Mouse (Mus musculus) heart, adult 2 months (tissue): ENCODE results near the gene Nipa2. TPM values are rescaled to one million over a fixed set of nuclear protein-coding genes. Genes with fewer than 3 reads are reported as not detected.

Source experiments
- DNase-seq, 2 experiments: peaks; one replicate each; pipeline ENCODE4 v3.0.0; 2021
- H3K27ac ChIP-seq: fragments of 200-600 bp; 2 replicates; pipeline ENCODE4 v1.8.1; 2022
- H3K27me3 ChIP-seq: fragments of 200-500 bp; 2 replicates; pipeline ENCODE4 v1.6.1; 2012; ENCODE audit warnings: mild to moderate bottlenecking, low read length, inconsistent platforms, mixed read lengths; ENCODE audit not compliant: control insufficient read depth, insufficient read depth
- H3K36me3 ChIP-seq: fragments of 200-500 bp; 2 replicates; pipeline ENCODE4 v1.6.1; 2012; ENCODE audit warnings: low read length, inconsistent platforms; ENCODE audit not compliant: control insufficient read depth, insufficient read depth
- H3K4me1 ChIP-seq: fragments of 200-500 bp; 2 replicates; pipeline ENCODE4 v1.6.1; 2011; ENCODE audit warnings: low read length; ENCODE audit not compliant: control insufficient read depth, insufficient read depth
- H3K4me3 ChIP-seq: fragments of 200-600 bp; 2 replicates; pipeline ENCODE4 v1.8.1; 2022
- H3K79me2 ChIP-seq: fragments of 200-500 bp; replicated peaks from 2 replicates; pipeline ENCODE4 v1.6.1; 2012; ENCODE audit warnings: mild to moderate bottlenecking, inconsistent platforms, low read length, moderate library complexity, mixed read lengths; ENCODE audit not compliant: control insufficient read depth, insufficient read depth
- H3K9ac ChIP-seq: fragments of 200-500 bp; 2 replicates; pipeline ENCODE4 v1.6.1; 2012; ENCODE audit warnings: low read depth, mild to moderate bottlenecking, control low read depth, inconsistent platforms, low read length, mixed read lengths
- CTCF ChIP-seq: fragments of 200-600 bp; IDR thresholded peaks from 2 replicates; pipeline ENCODE4 v1.8.1; 2022; ENCODE audit warnings: antibody characterized with exemption, mild to moderate bottlenecking, moderate library complexity
- EP300 ChIP-seq: fragments of 200-500 bp; IDR thresholded peaks from 2 replicates; pipeline ENCODE4 v1.6.1; 2011; ENCODE audit warnings: low read depth, low read length, control low read depth; ENCODE audit not compliant: insufficient read depth
- POLR2A ChIP-seq: fragments of 200-500 bp; IDR thresholded peaks from 2 replicates; pipeline ENCODE4 v1.6.1; 2011; ENCODE audit warnings: mild to moderate bottlenecking, low read depth, low read length, control low read depth; ENCODE audit not compliant: insufficient read depth
- WGBS: fragments of 180-500 bp; shearing (Covaris S2); methylation state at CpG from one replicate; pipeline ENCODE4 v1.1.7; 2018; 5-methylcytosine and 5-hydroxymethylcytosine counted together
- intact Hi-C: fragments of 180-260 bp; cut with DNase I; formaldehyde crosslinking; loops from one replicate; pipeline ENCODE4 v1.15.1; 2025
- polyA plus RNA-seq: library from polyadenylated mRNA; depleted of rRNA; stranded (reverse); fragments of >200 nt; gene quantifications from 2 replicates; pipeline ENCODE4 v1.2.3, GENCODE M21; 2012
- total RNA-seq, 2 experiments: library from RNA; stranded (reverse); gene quantifications; 2 replicates each; pipeline ENCODE4 v1.2.3; 2021

Nipa2 gene
- total and polyA plus RNA-seq, 3 experiments = 6.9 to 39.4 (median 37.7) TPM

- no peaks in the 10 kb centered on the region for H3K79me2 ChIP-seq
- TF ChIP-seq POLR2A (no peak), EP300 (no peak), CTCF (no peak)
- H3K4me3 ChIP-seq = no peak overlapping the region
- H3K36me3 ChIP-seq = no peaks in the 10 kb centered on the region
- H3K27ac ChIP-seq = no peak overlapping the region
- H3K9ac ChIP-seq = no peak overlapping the region
- intact Hi-C loops = no loop called here
- H3K4me1 ChIP-seq = no peaks in the 10 kb centered on the region; the same call in 1 of the 2 replicates
- WGBS = 92% methylated on average over 2 of the region's 2 CpGs
- no peak for DNase-seq
- no peaks in the 10 kb centered on the region for H3K27me3 ChIP-seq
Measured at GRCm38 (mm10) chr7:55981511-55981910, 19.2 kb upstream of the Nipa2 start.

- DNase-seq = no peak
- H3K4me3 ChIP-seq = no peak overlapping the region
- H3K9ac ChIP-seq = no peak overlapping the region
- intact Hi-C loops = no loop called here
- H3K36me3 ChIP-seq = no peaks in the 10 kb centered on the region
- H3K4me1 ChIP-seq = no peaks in the 10 kb centered on the region
- no peaks in the 10 kb centered on the region for H3K79me2 ChIP-seq
- 91% methylated on average over 2 of the region's 2 CpGs for WGBS
- TF ChIP-seq EP300 (no peak), POLR2A (no peak), CTCF (peak; percentile 32)
- no peak overlapping the region for H3K27ac ChIP-seq
- H3K27me3 ChIP-seq = no peaks in the 10 kb centered on the region
Measured at GRCm38 (mm10) chr7:55974429-55974828, 12.2 kb upstream of the Nipa2 start.

GRCm38 (mm10) chr7:55969415-55969814 lies 7.1 kb upstream of the Nipa2 start:
- H3K27me3 ChIP-seq = no peaks in the 10 kb centered on the region
- DNase-seq = peak in 1 of 2 experiments; percentile 5
- WGBS = 63% methylated on average over 1 of the region's 1 CpGs
- no peaks in the 10 kb centered on the region for H3K79me2 ChIP-seq
- no peak overlapping the region for H3K4me3 ChIP-seq
- intact Hi-C loops = no loop called here
- H3K9ac ChIP-seq = no peak overlapping the region
- no peak overlapping the region for H3K27ac ChIP-seq
- TF ChIP-seq EP300 = no peak
- no peak for TF ChIP-seq CTCF
- no peak for TF ChIP-seq POLR2A
- H3K4me1 ChIP-seq = peaks cover 3% of the 10 kb centered on the region; the same call in 1 of the 2 replicates
- no peaks in the 10 kb centered on the region; the same call in 1 of the 2 replicates for H3K36me3 ChIP-seq

GRCm38 (mm10) chr7:55968258-55968901 lies 6.1 kb upstream of the Nipa2 start:
- DNase-seq = peak; percentile 24 to 26
- Histone ChIP-seq H3K4me3 (peak overlapping the region; percentile 31), H3K4me1 (peaks cover 3% of the 10 kb centered on the region; the same call in 1 of the 2 replicates), H3K27me3 (no peaks in the 10 kb centered on the region), H3K27ac (no peak overlapping the region), H3K79me2 (no peaks in the 10 kb centered on the region), H3K36me3 (no peaks in the 10 kb centered on the region; the same call in 1 of the 2 replicates), H3K9ac (peak overlapping the region; percentile 30; the same call in 1 of the 2 replicates)
- TF ChIP-seq CTCF (no peak), EP300 (no peak), POLR2A (no peak)
- WGBS = 26% methylated on average over 16 of the region's 16 CpGs
- intact Hi-C loops = no loop called here

- intact Hi-C loops = no loop called here
Measured at GRCm38 (mm10) chr7:55966866-55967460, 4.7 kb upstream of the Nipa2 start.

GRCm38 (mm10) chr7:55960506-55960905 lies 1.8 kb downstream of the Nipa2 start:
- peaks cover 5% of the 10 kb centered on the region for H3K79me2 ChIP-seq
- no peak overlapping the region for H3K4me3 ChIP-seq
- H3K27me3 ChIP-seq = no peaks in the 10 kb centered on the region
- intact Hi-C loops = no loop called here
- H3K27ac ChIP-seq = no peak overlapping the region
- no peak for TF ChIP-seq EP300
- TF ChIP-seq POLR2A = no peak
- no peak for TF ChIP-seq CTCF
- 94% methylated on average over 1 of the region's 1 CpGs for WGBS
- H3K4me1 ChIP-seq = no peaks in the 10 kb centered on the region; the same call in 1 of the 2 replicates
- peaks cover 3% of the 10 kb centered on the region for H3K36me3 ChIP-seq
- H3K9ac ChIP-seq = no peak overlapping the region
- DNase-seq = no peak

More at GRCm38 (mm10) chr7:55966866-55967460, 4.7 kb upstream of the Nipa2 start:
- no peak for TF ChIP-seq POLR2A
- no peak for TF ChIP-seq EP300
- no peak for TF ChIP-seq CTCF
- Histone ChIP-seq H3K27ac (no peak overlapping the region), H3K36me3 (no peaks in the 10 kb centered on the region; the same call in 1 of the 2 replicates), H3K4me1 (peaks cover 3% of the 10 kb centered on the region; the same call in 1 of the 2 replicates), H3K4me3 (no peak overlapping the region), H3K9ac (no peak overlapping the region), H3K79me2 (no peaks in the 10 kb centered on the region), H3K27me3 (no peaks in the 10 kb centered on the region)
- 52% methylated on average over 3 of the region's 3 CpGs for WGBS
- no peak for DNase-seq
